In the genomic region with DNA sequence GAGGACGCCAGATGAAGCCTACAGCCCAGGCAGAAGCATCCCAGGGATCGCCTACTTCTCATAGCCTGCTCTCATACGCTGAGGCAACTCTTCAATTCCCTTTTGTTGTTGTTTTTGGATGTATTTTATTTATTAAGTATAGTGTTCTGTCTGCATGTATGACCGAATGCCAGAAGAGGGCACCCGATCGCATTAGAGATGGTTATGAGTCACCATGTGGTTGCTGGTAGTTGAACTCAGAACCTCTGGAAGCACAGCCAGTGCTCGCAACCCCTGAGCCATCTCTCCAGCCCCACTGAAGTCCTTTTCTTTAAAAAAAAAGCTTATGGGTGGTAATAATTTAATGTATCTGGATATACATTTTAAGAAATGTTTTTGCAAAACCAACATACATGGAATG, we compare ENCODE assay signal across 19 mouse cellular contexts.
"Had no signal": no experiment of that assay in that cellular context is flagged by ENCODE, and none has a peak within 500 bp of the region (broad histone marks: within the 10 kb centered on the region; RNA-seq: fewer than 3 reads in every experiment).

No protein-coding gene starts in this region.

- ATAC-seq: lung, postnatal 0 days; midbrain, embryonic 13.5 days; midbrain, embryonic 16.5 days had no signal

- H3K4me1 ChIP-seq: kidney, embryonic 15.5 days; liver, embryonic 13.5 days; midbrain, embryonic 10.5 days; midbrain, embryonic 13.5 days; neural tube, embryonic 13.5 days; stomach, embryonic 15.5 days had no signal

- H3K4me2 ChIP-seq: kidney, embryonic 15.5 days; liver, embryonic 13.5 days; lung, embryonic 14.5 days; midbrain, embryonic 13.5 days; neural tube, embryonic 13.5 days; stomach, embryonic 15.5 days had no signal

- H3K9me3 ChIP-seq: kidney, embryonic 15.5 days; liver, embryonic 13.5 days; megakaryocyte, embryonic 14.5 days; midbrain, embryonic 10.5 days; midbrain, embryonic 13.5 days; neural tube, embryonic 13.5 days; stomach, embryonic 15.5 days had no signal

- DNase-seq: kidney, postnatal 14 days; kidney, postnatal 4 days; layer of hippocampus, postnatal 36 days; liver, embryonic 13.5 days; lung, embryonic 14.5 days; retina, postnatal 1 day; right cerebral cortex, postnatal 25 days; spleen, adult 18-20 months; thymus, postnatal 25 days had no signal

- H3K36me3 ChIP-seq: kidney, embryonic 15.5 days; liver, embryonic 13.5 days; midbrain, embryonic 10.5 days; midbrain, embryonic 13.5 days; neural tube, embryonic 13.5 days; stomach, embryonic 15.5 days had no signal

- H3K9ac ChIP-seq: kidney, embryonic 15.5 days; liver, embryonic 13.5 days; lung, embryonic 14.5 days; midbrain, embryonic 13.5 days; neural tube, embryonic 13.5 days; stomach, embryonic 15.5 days had no signal

- H3K27me3 ChIP-seq: kidney, embryonic 15.5 days; liver, embryonic 13.5 days; megakaryocyte, embryonic 14.5 days; midbrain, embryonic 13.5 days; neural tube, embryonic 13.5 days; stomach, embryonic 15.5 days had no signal

- H3K4me3 ChIP-seq: kidney, embryonic 15.5 days; left cerebral cortex, adult 2 months; liver, embryonic 13.5 days; megakaryocyte, embryonic 14.5 days; midbrain, embryonic 10.5 days; midbrain, embryonic 13.5 days; myocyte; neural tube, embryonic 13.5 days; stomach, embryonic 15.5 days had no signal

- H3K27ac ChIP-seq: kidney, embryonic 15.5 days; left cerebral cortex, adult 2 months; liver, embryonic 13.5 days; midbrain, embryonic 10.5 days; midbrain, embryonic 13.5 days; neural tube, embryonic 13.5 days; stomach, embryonic 15.5 days had no signal
